Mouse (Mus musculus): ENCODE results near the gene Sec22b.

Sec22b gene

DNA sequence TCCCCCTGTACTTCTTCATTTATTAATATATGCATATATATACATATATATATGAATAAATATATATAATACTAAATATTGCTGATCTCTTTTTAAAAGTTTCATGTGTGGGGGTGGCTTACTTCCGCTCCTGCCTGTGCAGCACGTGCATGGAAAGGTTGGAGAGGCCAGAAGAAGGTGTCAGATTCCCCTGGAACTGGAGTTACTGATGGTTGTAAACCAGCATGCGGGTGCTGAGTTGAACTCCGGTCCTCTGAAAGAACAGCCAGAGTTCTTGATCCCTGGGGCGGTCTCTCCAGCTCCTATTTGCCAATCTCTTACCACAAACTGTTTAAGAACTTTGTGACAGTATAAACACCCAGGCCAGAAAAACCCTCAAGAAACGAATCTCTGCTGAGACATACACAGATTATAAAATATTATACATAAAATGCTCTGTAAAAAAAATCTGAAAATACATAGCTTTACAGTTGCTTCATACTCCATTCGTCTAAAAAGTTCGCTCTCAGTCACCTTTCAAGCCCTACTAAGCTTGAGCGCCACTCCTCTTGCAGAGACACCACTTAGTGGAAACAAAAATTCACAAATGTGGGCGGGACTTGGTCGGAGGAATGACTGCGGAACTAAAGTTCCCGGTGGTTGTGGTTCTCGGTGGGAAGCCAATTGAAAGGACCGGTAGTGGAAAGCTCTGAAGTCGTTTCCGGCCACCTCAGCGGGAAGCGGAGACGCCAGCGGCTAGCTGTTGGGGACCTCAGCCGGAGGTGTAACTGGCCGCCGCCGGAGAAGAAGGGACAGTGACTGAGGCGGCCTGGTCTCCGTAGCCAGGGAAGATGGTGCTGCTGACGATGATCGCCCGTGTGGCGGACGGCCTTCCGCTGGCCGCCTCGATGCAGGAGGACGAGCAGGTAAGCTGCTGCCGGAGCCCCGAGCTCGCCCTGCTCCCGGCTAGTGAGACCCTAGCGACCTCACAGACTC, at the start of gene Sec22b:
TSS of gene Sec22b (plus strand) at position 675 of the 975 bp plus-strand sequence.
- DNase-seq (ENCODE audit: low read depth, low spot score): peak; percentile 92

- DNase-seq (ENCODE audit: low read depth, low spot score): no peak
Measured at GRCm38 (mm10) chr3:97851803-97852202, 49.2 kb upstream of the Sec22b start.

DNA sequence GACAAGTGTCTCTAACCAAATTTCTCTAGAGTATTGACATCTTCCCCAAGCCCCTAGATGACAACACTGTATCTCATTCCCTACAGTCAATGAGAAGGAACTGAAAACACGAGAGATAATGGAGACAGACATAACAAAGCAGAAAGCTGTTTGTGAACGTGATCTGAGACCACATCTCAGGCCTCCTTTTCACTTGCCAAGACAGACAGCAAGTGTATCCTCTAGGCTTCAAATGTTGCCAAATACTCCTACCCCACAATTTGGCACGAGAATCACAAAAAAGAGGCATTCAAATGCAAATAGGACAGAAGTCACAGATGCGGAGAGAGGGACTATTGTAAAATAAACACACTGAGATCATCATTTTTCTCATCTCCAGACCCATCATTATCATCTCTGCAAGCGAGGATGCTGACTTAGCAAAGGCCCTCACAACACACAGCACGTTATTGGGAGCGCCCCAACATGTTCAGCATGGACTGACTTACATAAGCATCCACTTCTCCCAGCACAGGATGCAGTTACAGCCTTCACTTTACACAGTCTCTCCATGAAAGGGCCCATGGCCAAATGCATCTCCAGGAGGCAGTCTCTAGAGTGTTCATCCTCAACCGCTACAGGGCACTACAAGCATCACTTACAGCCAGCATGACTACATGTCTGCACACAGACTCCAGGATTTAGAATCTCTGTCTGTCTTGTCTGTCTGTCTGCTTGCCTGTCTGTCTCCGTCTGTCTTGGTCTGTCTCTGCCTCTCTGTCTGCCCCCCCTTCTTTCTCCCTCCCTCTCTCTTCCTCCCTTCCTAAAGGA, 46.2 kb upstream of the Sec22b start:
- no peak for DNase-seq (ENCODE audit: low read depth, low spot score)

DNA sequence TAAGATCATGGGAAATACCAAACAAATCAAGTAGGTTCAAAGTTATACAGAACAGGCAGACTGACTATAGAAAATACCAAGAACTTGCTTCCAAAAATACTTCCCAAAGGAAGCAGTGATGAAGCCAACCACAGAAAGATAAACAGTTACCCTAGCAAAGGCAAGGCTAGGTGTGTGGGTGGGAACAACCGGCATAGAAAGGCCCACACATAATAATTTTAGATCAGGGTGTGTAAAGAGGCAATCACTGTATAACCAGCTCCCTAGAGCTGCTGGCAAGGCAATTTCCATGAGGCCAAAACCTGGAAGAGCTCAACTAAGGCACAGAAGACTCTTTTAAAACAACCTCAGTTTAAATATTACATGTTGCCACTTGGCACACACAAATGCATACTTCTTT, 41.6 kb upstream of the Sec22b start:
- DNase-seq (ENCODE audit: low read depth, low spot score): no peak

GRCm38 (mm10) chr3:97860820-97861451, 40.1 kb upstream of the Sec22b start:
- DNase-seq (ENCODE audit: low read depth, low spot score): no peak

- DNase-seq (ENCODE audit: low read depth, low spot score): no peak
Measured at GRCm38 (mm10) chr3:97866696-97867095, 34.3 kb upstream of the Sec22b start.

- DNase-seq (ENCODE audit: low read depth, low spot score): no peak
Measured at GRCm38 (mm10) chr3:97867221-97868023, 33.6 kb upstream of the Sec22b start.

DNA sequence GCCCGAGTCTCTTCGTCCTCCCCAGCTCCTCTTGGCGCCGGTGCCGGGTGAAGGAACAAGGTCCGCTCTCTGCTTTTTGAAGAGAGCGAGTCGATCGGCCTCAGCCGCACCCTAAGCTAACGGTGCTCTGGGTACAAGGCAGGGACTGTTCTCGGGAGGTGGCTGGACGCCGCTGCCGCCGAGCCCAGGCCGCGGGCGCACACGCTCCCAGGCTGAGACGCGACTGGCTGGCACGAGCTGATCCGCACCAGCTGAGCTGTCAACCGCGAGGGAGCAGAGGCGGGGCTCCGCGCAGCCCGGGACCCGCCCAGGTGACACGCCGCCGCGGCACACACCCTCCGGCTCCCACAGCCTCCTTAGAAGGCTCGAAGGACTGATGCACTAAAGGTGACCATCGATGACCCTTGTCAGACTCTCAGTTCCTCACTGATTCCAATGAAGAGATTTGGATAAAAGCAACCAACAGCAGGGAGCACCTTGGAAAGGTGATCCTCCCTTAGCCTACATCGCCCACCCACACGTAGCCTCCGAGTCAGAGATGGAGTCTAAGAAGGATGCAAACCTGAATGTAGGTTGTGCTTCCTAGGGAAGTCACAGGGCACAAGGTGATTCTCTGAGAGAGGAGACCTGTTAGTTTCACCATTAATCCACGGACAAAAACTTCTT, 32.8 kb upstream of the Sec22b start:
- peak; percentile 60 for DNase-seq (ENCODE audit: low read depth, low spot score)

GRCm38 (mm10) chr3:97868733-97869132, 32.3 kb upstream of the Sec22b start:
- no peak for DNase-seq (ENCODE audit: low read depth, low spot score)

GRCm38 (mm10) chr3:97869730-97870129, 31.3 kb upstream of the Sec22b start:
- no peak for DNase-seq (ENCODE audit: low read depth, low spot score)

GRCm38 (mm10) chr3:97874777-97875176, 26.2 kb upstream of the Sec22b start:
- DNase-seq (ENCODE audit: low read depth, low spot score): no peak

GRCm38 (mm10) chr3:97876259-97876658, 24.7 kb upstream of the Sec22b start:
- DNase-seq (ENCODE audit: low read depth, low spot score): no peak

DNA sequence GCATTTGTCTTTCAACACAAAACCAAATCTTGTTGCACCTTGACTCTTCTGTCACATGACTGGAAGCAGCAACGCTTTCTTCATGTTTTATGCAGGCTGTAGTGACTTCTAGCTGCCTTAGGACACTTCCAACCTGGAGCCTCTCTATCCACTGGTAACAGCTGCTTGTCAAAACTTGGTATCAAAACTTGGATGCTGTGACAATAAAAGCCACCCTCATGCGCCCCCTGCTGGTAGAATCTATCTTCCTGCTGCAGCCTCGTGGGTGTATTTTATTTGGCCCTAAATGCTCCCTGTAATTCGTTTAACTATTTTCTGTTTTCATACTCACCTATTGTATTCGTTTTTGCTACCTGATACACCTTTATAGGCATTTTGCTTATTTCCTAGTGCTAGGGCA, 21.8 kb upstream of the Sec22b start:
- peak; percentile 69 for DNase-seq (ENCODE audit: low read depth, low spot score)

GRCm38 (mm10) chr3:97881576-97881975, 19.4 kb upstream of the Sec22b start:
- DNase-seq (ENCODE audit: low read depth, low spot score): no peak

GRCm38 (mm10) chr3:97887785-97888167, 13.2 kb upstream of the Sec22b start:
- no peak for DNase-seq (ENCODE audit: low read depth, low spot score)

DNA sequence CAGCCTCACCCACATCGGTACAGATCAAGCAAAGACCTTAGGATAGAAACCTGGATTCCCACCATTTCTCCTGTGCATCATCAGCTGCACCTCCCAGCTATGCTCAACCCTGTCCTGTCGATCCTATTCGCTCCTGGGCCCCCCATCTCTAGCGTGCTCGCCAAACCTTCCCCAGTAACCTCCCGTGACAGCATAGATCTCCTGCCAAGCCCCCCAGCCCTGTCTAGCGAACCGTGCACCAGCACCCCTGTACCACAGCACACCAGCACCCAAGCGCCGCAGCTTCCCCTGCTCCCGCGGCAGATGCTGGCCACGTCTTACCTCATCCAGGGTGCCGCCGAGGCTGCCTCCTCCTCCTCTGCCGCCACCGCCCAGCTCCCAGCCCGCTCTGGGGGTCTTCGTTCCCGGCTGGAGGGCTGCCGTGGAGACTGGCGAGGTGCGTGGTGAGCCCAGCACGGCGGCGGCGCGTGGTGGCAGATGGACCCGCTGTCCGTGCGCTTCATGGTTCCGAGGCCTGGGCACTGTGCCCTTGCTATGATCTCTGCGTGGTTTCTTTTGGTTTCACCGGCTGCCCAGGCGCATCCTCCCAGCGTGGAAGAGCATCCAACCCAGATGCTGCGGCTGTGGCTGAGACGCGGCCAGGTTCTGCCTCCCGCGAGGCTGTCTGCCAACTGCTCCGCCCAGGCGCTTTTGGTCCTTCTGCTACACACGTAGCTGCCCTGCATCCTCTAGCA, 12.7 kb upstream of the Sec22b start, which contains the start of gene Pde4dip:
TSS of gene Pde4dip (minus strand) at position 540 of the 734 bp plus-strand sequence.
- no peak for DNase-seq (ENCODE audit: low read depth, low spot score)

DNA sequence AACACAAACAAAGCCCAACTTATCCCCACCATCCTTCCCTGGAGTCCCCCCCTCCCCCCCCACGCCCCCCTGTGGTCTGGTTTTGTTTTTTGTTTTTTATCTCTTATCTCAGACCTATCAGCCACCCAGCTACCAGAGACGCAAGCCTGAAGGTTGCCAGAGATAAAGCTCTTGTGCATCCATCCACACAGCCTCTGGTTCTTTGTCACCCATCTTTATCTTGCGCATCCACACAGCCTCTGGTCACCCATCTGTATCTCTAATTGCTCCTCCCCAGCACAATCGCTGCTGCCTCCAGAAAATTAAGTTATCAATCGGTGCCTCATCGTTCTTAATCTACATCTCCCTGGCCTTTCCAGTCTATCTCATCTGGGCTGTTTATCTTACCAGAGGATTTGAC, 10.8 kb upstream of the Sec22b start:
- DNase-seq (ENCODE audit: low read depth, low spot score): no peak

DNA sequence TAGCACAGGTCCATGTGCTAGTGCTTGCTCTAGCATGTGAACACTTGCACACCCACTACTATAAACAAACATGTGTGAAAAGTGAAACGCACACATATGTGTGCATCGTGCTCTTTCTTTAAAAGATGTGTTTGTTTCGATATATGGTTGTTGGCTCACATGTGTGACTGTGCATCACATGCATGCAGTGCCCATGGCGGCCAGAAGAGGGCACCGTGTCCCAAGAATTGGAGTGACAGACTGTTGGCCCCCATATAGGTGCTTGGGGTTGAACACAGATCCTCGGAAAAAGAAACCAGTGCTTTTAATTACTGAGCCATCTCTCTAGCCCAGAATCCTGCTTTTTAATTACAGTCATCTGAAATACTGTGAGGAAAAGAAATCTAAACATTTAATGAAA, 6.3 kb upstream of the Sec22b start:
- peak; percentile 28 for DNase-seq (ENCODE audit: low read depth, low spot score)

DNA sequence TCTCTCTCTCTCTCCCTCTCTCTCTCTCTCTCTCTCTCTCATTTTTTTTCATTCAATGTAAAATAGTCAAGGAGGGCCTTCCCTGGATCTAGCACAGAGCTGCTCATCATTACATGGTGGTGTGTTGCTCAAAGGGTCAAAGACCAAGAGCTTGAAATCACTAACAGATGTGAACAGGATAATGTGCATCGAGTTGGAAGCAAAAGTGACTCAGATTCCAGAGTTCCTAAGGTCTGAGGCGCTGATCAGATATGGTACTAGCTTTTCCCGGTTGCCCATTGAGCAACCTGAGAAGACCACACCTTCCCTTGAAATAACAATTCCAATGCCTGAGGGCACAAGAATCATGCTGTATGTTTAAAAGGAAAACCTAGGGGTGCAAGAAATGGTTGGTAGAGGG, 2.6 kb upstream of the Sec22b start:
- no peak for DNase-seq (ENCODE audit: low read depth, low spot score)

DNA sequence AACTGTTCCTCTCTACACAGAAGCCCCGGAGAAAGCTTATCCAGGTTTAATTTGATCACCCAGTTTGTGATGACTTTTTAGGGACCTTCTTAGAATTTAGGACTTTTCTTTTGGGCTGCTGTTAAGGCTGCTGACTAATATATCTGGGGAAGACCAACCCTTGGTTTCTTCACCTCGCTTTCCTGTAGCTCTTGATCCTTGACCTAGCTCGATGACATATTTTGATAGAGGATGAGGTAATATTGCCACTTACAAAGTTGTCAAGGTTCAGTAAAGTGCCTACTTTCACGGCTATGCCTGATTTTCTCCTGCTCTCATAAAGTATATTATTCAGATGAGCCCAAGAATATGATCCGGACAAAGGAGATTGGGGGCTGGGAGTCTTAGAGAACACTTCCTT, 596 bp downstream of the Sec22b start:
- DNase-seq (ENCODE audit: low read depth, low spot score): peak; percentile 14
